Mouse (Mus musculus): Measurements from ENCODE around the gene Rundc3a.
"Not testable (repeated sequence)": the region's sequence is repeated elsewhere in the genome, so short reads cannot be mapped to it uniquely, and the experiment has no call there.

The Rundc3a gene

GRCm38 (mm10) chr11:102408344-102408876 lies 15.2 kb downstream of the Rundc3a start:
- in situ Hi-C loops (cut with MboI, MseI): loop anchor here (10.0 kb wide), 1 partner anchor 1294 kb away; the partner anchor contains the start of genes Retreg3 and Tubg1

GRCm38 (mm10) chr11:102408888-102409794 lies 15.9 kb downstream of the Rundc3a start:
- in situ Hi-C loops (cut with MboI, MseI): loop anchor here (10.0 kb wide), 1 partner anchor 1294 kb away; the partner anchor contains the start of genes Retreg3 and Tubg1

- in situ Hi-C loops (cut with MboI, MseI): loop anchor here (10.0 kb wide), 1 partner anchor 1295 kb away; the partner anchor contains the start of genes Retreg3 and Tubg1
Observed at GRCm38 (mm10) chr11:102409795-102410330, 16.7 kb downstream of the Rundc3a start.

- in situ Hi-C loops (cut with MboI, MseI): not testable (repeated sequence)
Observed at GRCm38 (mm10) chr11:102410345-102410744, 17.1 kb downstream of the Rundc3a start.

GRCm38 (mm10) chr11:102411061-102411460 lies 17.9 kb downstream of the Rundc3a start:
- in situ Hi-C loops (cut with MboI, MseI): no loop called here

GRCm38 (mm10) chr11:102411704-102412103 lies 18.5 kb downstream of the Rundc3a start:
- in situ Hi-C loops (cut with MboI, MseI): no loop called here

- in situ Hi-C loops (cut with MboI, MseI): no loop called here
Observed at GRCm38 (mm10) chr11:102413059-102413458, 19.9 kb downstream of the Rundc3a start.

- in situ Hi-C loops (cut with MboI, MseI): no loop called here
Observed at GRCm38 (mm10) chr11:102415034-102415802, 22.0 kb downstream of the Rundc3a start.

- in situ Hi-C loops (cut with MboI, MseI): no loop called here
Observed at GRCm38 (mm10) chr11:102417160-102417559, 24.0 kb downstream of the Rundc3a start.

- in situ Hi-C loops (cut with MboI, MseI): no loop called here
Observed at GRCm38 (mm10) chr11:102418887-102419286, 25.7 kb downstream of the Rundc3a start.

GRCm38 (mm10) chr11:102421559-102421958 lies 28.4 kb downstream of the Rundc3a start:
- in situ Hi-C loops (cut with MboI, MseI): no loop called here

GRCm38 (mm10) chr11:102424666-102425065 lies 31.5 kb downstream of the Rundc3a start:
- in situ Hi-C loops (cut with MboI, MseI): no loop called here

- in situ Hi-C loops (cut with MboI, MseI): no loop called here
Observed at GRCm38 (mm10) chr11:102425555-102426316, 32.5 kb downstream of the Rundc3a start.

GRCm38 (mm10) chr11:102428981-102429540 lies 35.9 kb downstream of the Rundc3a start:
- in situ Hi-C loops (cut with MboI, MseI): no loop called here

GRCm38 (mm10) chr11:102429551-102429950 lies 36.3 kb downstream of the Rundc3a start:
- in situ Hi-C loops (cut with MboI, MseI): no loop called here

GRCm38 (mm10) chr11:102430121-102431017 lies 37.2 kb downstream of the Rundc3a start, which contains the start of gene Grn:
Grn (plus strand) TSS chr11:102430315.
- in situ Hi-C loops (cut with MboI, MseI): loop anchor here (5.0 to 10.0 kb wide), 3 partner anchors 108 to 346 kb away; partner anchors contain the start of genes Atxn7l3 and Mpp2

GRCm38 (mm10) chr11:102431018-102431645 lies 37.9 kb downstream of the Rundc3a start:
- in situ Hi-C loops (cut with MboI, MseI): loop anchor here (5.0 to 10.0 kb wide), 3 partner anchors 109 to 346 kb away; partner anchors contain the start of genes Atxn7l3 and Mpp2

- in situ Hi-C loops (cut with MboI, MseI): loop anchor here (5.0 to 10.0 kb wide), 3 partner anchors 109 to 347 kb away; partner anchors contain the start of genes Atxn7l3 and Mpp2
Observed at GRCm38 (mm10) chr11:102431728-102432114, 38.5 kb downstream of the Rundc3a start.

Measured in T-helper 2 cell (primary cell).